17 mouse cellular contexts compared by ENCODE assay signal in genomic region chr6:39316089-39316488, GRCm38 (mm10).
DNase-seq lines count a peak whose midpoint lies in the region; ATAC-seq lines count a peak whose summit lies in the region.
"Had no signal": no experiment of that assay in that cellular context is flagged by ENCODE, and none has a peak within 500 bp of the region (broad histone marks: within the 10 kb centered on the region; RNA-seq: fewer than 3 reads in every experiment).

No protein-coding gene starts in this region.

- DNase-seq in B cell, adult 2 months = peak; percentile 73 to 83
- DNase-seq in gastrocnemius, adult 18-20 months (ENCODE audit: low spot score) = no peak
- no peak for DNase-seq in kidney, postnatal 36 days
- DNase-seq in right cerebral cortex, postnatal 25 days = no peak
- DNase-seq: adrenal gland, adult 2 months; cerebellum, postnatal 14 days; heart, adult 2 months; liver; liver, postnatal 0 days; midbrain, embryonic 14.5 days; right cerebral cortex, adult 18-20 months; thymus, adult 18-20 months had no signal

- ATAC-seq in CD4-positive, CD25-positive, alpha-beta regulatory T cell, adult 4 months = peak; percentile 91
- ATAC-seq in granulocyte monocyte progenitor cell, adult 5-6 weeks (replicated peaks; ENCODE audit: poor library complexity, severe bottlenecking) = peak; percentile 81
- ATAC-seq in neutrophil, adult 5-6 weeks (ENCODE audit: extremely low read depth, insufficient number of reproducible peaks, low FRiP score, poor library complexity, severe bottlenecking) = peak; percentile 89
- ATAC-seq: forebrain, embryonic 15.5 days; intestine, postnatal 0 days; liver, postnatal 0 days had no signal

Comparison
In these comparisons a context has a peak if more than half of its experiments do, and no peak if none do; other contexts are left out.
1. DNase-seq: peak in B cell, adult 2 months (2 of 2); none in gastrocnemius, adult 18-20 months (single experiment), kidney, postnatal 36 days (0 of 2) and right cerebral cortex, postnatal 25 days (single experiment).
2. Peak in every context shown above with its lines, with median percentiles within 50 percentile points of each other: ATAC-seq.